Mouse (Mus musculus) G1E-ER4 (cell line): ENCODE measurements at regions not wholly inside any gene's neighbourhood (a gene's known extent, or its start where the extent isn't known, plus 50 kb on each side); places are given as distances from the start of the nearest gene placed in this dataset.

Source experiments
- GATA1 ChIP-seq: IDR thresholded peaks from one replicate; pipeline ENCODE4 v1.8.0; 2012; ENCODE audit warnings: low read length, inconsistent platforms

DNA sequence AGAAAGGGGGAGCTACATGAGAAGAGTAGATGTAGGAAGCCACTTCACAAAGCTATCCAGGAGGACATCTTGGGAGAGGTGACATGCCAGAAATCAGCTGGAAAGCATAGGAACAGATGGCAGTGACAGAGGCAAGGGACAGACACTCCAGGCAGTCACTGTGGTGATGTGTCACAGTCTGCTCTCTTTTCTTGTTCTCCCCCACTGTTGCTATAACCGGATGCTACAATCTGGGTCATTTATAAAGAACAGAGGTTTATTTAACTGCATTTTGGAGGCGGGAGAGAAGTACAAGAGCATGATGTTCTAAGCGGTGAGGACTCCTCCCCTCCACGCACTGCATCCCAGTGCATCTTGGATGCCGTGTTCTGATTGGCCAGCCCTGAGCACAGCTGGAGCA is 133.8 kb upstream of the Med13l start:
- TF ChIP-seq GATA1: no peak

DNA sequence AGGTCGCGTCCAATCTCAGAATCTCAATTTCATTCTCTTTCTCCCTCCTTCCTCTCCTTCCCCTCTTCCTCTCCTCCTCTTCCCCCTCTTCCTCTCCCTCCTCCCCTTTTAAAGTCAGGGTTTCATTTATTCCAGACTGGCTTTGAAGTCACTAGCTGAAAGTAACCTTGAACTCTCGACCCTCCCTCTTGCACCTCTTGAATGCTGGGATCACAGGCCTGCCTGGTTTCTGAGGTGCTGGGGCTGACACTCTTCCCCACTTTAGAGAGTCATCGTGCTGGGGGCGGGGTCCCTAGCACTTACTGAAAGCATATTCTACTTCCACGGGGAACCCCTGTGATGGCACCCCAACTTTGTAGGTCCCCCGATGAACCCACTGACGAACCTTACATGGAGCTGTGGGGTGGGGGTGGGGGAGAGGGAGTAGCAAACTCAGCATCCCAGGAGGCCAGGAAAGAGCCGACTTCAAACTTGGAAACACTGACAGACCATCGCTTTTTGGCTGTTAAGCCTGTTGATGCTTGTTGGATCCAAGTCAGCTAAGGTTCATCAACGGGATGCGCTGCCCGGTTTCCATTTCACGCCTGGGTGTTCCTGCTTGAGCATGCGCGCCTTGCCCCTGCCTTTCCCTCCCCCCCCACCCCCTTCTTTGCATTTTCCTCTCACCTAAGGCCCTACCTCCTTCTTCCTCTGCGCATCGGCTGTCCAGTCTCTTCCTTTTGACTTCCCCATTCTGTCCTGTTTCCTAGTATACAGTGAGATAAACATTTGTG is 132.0 kb upstream of the Med13l start:
- TF ChIP-seq GATA1: no peak

DNA sequence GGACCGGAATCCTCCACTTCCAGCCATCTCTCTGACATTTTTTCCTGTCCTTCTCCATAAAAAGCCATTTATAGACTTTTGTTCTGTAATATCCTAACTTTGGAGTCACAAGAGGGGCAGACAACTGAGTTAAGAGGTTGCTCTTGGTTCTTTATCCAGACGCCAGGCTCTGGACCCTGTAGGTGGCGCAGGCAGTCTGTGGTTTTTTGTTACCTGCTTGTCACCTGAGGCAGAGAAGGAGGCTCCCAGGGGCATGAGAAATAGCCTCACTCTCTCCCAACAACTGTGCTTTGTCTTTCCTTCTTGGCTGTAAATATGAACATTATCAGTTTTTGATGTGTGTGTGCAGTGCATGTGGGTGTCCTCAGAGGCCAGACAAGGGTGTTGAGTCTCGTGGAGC is 126.9 kb upstream of the Med13l start:
- no peak for TF ChIP-seq GATA1

DNA sequence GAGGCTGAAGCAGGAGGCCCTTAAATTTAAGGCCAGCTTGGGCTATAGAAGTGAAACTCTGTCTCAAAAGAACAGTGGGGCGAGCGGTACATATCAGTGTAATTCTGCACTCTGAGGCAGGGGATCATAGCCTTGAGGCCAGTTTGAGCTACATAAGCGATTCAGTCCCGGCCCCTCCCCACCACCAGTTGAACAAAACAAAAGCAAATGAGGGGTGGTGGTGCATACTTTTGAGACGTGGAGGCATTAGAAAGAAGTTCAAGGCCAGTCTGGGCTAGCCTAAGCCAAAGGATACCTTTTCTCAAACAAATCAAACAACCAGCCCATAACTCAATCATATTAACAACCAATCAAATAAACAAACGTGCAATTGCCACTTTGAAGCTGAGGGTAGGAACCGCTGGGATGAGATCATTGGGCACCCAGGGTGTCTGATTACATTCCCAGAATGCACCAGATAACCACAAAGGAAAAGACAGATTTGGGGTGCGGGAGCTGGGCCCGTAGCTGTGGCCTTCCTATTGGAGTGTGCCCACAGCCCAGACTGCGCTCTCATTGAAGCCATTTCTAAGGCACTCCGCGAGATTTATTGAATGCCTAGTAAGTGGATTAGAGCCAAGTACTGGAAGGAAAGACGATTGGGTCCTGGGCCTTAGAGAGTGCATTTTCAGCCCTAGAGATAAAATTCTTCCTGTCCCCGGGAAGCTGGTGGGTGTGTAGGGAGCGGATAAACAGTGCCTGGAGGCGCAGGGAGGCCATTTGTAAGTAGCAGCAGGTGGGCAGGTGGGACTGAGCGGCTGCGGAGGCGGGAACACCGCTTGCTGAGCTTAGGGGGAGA is 125.5 kb upstream of the Med13l start:
- TF ChIP-seq GATA1: no peak

DNA sequence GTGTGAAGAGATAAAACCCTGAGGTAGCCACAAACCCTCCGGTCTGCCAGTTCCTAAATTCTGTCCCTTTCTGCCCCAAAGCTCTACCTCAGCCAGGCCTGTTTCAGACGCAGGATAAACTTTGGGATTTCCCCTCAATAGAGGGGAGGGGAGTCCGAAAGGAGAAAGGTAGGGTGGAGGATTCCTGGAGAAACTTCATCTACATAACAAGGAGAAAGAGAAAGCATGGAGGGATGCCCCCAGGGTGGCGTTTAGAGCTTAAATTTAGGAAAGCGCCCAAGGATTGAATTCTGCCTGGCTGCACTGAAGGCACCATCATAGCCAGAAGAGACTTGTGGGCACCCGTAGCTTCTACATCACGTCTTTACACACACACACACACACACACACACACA is 124.9 kb upstream of the Med13l start:
- TF ChIP-seq GATA1: no peak

DNA sequence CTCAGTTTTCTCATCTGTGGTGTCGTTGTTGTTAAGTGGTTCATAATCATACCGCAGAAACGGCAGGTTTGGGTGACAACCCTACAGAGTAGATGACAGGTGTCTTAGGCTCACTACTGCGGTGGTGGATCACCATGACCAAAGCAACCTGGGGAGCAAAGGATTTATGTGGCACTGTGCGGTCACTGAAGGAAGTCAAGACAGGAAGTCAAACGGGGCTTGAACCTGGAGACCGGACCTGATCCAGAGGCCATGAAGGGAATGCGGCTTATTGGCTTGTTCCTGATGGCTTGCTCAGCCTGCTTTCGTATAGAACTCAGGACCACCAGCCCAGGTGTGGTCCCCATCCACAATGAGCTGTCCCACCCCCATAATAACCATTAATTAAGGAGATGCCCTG is 124.4 kb upstream of the Med13l start:
- no peak for TF ChIP-seq GATA1

- TF ChIP-seq GATA1: no peak
Measured at GRCm38 (mm10) chr5:118436474-118437306, 123.8 kb upstream of the Med13l start.

DNA sequence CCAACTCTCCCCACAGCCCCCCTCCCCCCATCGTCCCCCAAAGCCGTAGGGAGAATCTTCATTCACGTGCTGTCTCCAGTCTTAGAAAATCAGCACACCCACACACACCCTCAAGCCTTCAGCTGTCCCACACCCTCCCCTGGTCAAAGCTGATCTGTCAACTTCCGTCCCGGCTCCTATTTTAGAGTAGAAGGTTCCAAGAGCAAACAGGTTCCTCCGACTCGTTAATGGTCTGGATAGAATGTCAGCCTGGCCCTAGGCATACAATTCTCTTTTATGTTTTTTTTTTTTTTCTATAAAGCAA is 123.2 kb upstream of the Med13l start:
- no peak for TF ChIP-seq GATA1

DNA sequence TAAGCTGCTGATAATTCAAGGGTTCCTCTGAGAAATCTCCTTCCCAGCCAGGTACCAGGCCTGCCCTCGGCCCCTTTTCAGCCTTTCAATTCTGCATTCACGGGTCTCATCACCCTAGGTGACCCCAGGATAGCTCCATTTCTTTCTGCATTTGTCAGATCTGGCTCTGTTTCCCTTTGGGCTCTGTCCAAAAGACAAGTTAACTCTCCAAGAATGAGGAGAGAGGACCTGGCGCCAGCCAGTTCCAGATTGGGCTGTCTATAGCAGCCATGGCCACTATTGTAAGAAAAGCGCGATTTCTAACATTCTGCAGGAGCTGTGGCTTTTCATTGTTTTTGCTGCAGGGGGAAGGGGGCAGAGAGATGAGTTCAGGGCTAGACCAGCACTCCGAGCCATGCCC is 122.5 kb upstream of the Med13l start:
- no peak for TF ChIP-seq GATA1

DNA sequence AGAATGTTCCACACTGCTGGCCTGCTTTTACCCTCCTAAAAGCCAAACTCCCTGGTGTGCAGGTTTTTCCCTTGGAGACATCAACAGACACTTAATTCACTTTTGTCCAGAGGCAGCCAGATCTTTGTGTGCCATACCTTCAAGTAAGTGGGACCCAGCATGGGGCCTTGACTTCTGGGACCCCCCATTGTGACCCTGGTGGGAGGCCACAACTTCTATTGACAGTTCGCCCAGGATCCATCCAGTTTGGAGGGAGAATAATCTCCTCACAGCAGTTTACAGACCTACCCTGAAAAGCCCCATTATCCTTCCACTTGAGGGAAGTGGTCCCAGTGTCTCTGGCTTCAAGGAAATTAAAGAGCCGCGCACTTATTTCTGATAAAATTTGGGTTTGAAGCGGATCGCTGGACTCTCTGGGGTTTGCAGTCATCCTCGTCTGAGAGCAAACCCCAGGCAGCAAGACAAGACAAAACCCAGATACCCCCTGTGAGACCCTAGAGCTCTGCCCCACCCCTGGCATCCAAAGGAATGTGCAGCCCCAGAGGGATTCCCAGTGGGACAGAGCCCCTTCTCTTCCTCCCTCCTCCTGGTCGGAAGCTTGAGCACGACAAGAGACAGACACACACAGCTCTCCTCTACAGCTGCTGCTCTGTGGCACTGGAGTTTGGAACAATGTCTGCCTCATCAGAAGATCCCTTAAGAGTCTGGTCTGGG is 115.8 kb upstream of the Med13l start:
- TF ChIP-seq GATA1: no peak

- no peak for TF ChIP-seq GATA1
Measured at GRCm38 (mm10) chr5:118445252-118445987, 115.1 kb upstream of the Med13l start.

DNA sequence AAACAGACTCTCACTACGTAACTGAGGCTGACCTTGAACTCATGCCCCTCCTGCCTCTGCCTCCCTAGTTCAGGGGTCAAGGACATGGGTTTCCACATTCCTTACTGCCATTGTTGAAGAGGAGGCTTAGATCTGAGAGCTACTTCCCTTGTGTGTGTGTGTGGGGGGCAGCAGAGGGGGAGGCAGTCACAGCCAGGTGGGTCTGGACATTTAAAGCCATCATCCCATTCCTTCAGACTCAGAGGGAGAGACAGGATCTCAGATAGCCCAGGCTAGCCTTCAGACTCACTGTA is 114.5 kb upstream of the Med13l start:
- no peak for TF ChIP-seq GATA1

DNA sequence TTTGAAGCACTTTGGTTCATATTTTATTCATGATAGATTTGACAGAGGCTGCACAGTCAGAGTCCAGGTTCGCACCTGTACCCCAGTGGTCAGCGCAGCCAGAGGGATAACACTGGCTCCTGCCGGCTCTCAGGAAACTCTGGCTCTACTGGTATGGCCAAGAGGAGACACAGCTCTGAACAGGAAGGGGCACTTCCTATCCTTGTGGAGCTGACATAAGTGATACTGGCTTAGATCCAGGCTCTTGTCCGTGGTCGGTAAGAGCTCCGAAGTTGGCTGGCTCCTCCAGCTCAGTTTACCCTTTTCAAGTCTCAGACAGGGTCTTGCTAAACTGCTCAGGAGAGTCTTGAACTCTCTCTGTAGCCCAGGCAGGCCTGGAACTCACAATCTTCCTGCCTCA is 113.6 kb upstream of the Med13l start:
- no peak for TF ChIP-seq GATA1

GRCm38 (mm10) chr5:118447366-118447765 is 113.1 kb upstream of the Med13l start:
- TF ChIP-seq GATA1: no peak

DNA sequence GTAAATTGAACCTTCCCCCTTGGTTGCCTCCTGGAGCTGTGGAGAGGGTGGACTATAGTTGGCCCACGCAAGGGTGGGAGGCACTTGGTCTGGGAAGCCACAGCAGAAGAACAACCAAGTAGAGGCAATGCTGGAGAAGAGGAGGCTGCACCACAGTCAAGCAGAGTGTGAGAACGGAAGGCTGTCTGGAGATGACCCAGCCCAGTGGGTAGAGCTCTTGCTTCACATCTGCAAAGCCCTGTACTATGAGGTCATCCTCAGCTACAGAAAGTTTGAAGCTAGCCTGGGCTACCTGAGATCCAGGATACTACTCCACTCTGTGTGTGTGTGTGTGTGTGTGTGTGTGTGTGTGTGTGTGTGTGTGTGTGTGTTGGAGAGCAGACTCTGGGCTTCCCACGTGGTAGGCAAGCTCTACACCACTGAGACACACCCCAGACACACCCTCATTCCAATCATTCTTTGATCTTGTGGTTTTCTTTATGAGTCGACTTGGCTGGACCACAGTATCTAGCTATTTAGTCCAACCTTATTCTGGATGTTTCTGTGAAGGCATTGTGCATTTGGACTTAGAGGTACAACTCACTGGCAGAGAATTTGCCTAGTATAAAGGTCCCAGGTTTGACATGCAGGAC is 111.5 kb upstream of the Med13l start:
- TF ChIP-seq GATA1: no peak
